Mouse (Mus musculus) layer of hippocampus, adult 11-12 months (tissue): Measurements from ENCODE around the gene Alpk1.

Source experiments
- DNase-seq: peaks from one replicate; pipeline ENCODE4 v3.0.0; 2022; ENCODE audit warnings: low spot score

The Alpk1 gene

GRCm38 (mm10) chr3:127630190-127630589 is 150.1 kb downstream of the Alpk1 start:
- DNase-seq: no peak

GRCm38 (mm10) chr3:127628311-127629184 is 151.8 kb downstream of the Alpk1 start:
- DNase-seq: no peak

- no peak for DNase-seq
Measured at GRCm38 (mm10) chr3:127627956-127628310, 152.4 kb downstream of the Alpk1 start.

- DNase-seq: no peak
Measured at GRCm38 (mm10) chr3:127627151-127627955, 153.0 kb downstream of the Alpk1 start.

GRCm38 (mm10) chr3:127626524-127626923 is 153.8 kb downstream of the Alpk1 start:
- no peak for DNase-seq

- no peak for DNase-seq
Measured at GRCm38 (mm10) chr3:127625701-127626399, 154.5 kb downstream of the Alpk1 start.

GRCm38 (mm10) chr3:127625296-127625695 is 155.0 kb downstream of the Alpk1 start:
- peak; percentile 47 for DNase-seq
